Mouse (Mus musculus) embryo, embryonic 10 days (tissue): ENCODE measurements at regions not wholly inside any gene's neighbourhood (a gene's known extent, or its start where the extent isn't known, plus 50 kb on each side); places are given as distances from the start of the nearest gene placed in this dataset.

ENCODE experiments used
- DNase-seq: peaks from one replicate; pipeline ENCODE4 v3.0.0-alpha.2; 2015; ENCODE audit warnings: low spot score

GRCm38 (mm10) chr15:11774717-11775116 is 132.4 kb downstream of the Npr3 start:
- DNase-seq: peak; percentile 59

GRCm38 (mm10) chr15:11770596-11770995 is 136.5 kb downstream of the Npr3 start:
- DNase-seq: no peak

GRCm38 (mm10) chr15:11757963-11758362 is 149.1 kb downstream of the Npr3 start:
- no peak for DNase-seq

- DNase-seq: no peak
Observed at GRCm38 (mm10) chr15:11756786-11757185, 150.3 kb downstream of the Npr3 start.

GRCm38 (mm10) chr15:11753216-11753615 is 153.9 kb downstream of the Npr3 start:
- peak; percentile 83 for DNase-seq

GRCm38 (mm10) chr15:11750893-11751292 is 156.2 kb downstream of the Npr3 start:
- DNase-seq: no peak

GRCm38 (mm10) chr15:11749509-11749908 is 157.6 kb downstream of the Npr3 start:
- DNase-seq: no peak

GRCm38 (mm10) chr15:11748306-11748705 is 158.8 kb downstream of the Npr3 start:
- no peak for DNase-seq

GRCm38 (mm10) chr15:11746754-11747153 is 160.3 kb downstream of the Npr3 start:
- no peak for DNase-seq

GRCm38 (mm10) chr15:11745629-11746372 is 161.3 kb downstream of the Npr3 start:
- no peak for DNase-seq

- DNase-seq: no peak
Observed at GRCm38 (mm10) chr15:11744903-11745302, 162.2 kb downstream of the Npr3 start.

- no peak for DNase-seq
Observed at GRCm38 (mm10) chr15:11744296-11744695, 162.8 kb downstream of the Npr3 start.

GRCm38 (mm10) chr15:11742820-11743219 is 164.3 kb downstream of the Npr3 start:
- no peak for DNase-seq

- peak; percentile 23 for DNase-seq
Observed at GRCm38 (mm10) chr15:11742346-11742729, 164.7 kb downstream of the Npr3 start.

GRCm38 (mm10) chr15:11741598-11742345 is 165.3 kb downstream of the Npr3 start:
- DNase-seq: no peak

GRCm38 (mm10) chr15:11737436-11738000 is 169.6 kb downstream of the Npr3 start:
- DNase-seq: no peak

GRCm38 (mm10) chr15:11734639-11735265 is 172.3 kb downstream of the Npr3 start:
- no peak for DNase-seq

- DNase-seq: no peak
Observed at GRCm38 (mm10) chr15:11729381-11729780, 177.7 kb downstream of the Npr3 start.

GRCm38 (mm10) chr15:11725620-11726530 is 181.2 kb downstream of the Npr3 start:
- no peak for DNase-seq

- no peak for DNase-seq
Observed at GRCm38 (mm10) chr15:11720645-11721044, 186.4 kb downstream of the Npr3 start.

- no peak for DNase-seq
Observed at GRCm38 (mm10) chr15:11716168-11716842, 190.8 kb downstream of the Npr3 start.
